Mouse (Mus musculus): ENCODE data around the gene Zfp59. TPM values are rescaled to one million over a fixed set of nuclear protein-coding genes. Genes with fewer than 3 reads are reported as not detected.

Zfp59 gene
- total and polyA plus RNA-seq, 3 experiments, result 4.6 to 6.9 TPM; not detected in 1

GRCm38 (mm10) chr7:27794566-27794965 lies 43.8 kb upstream of the Zfp59 start:
- Histone ChIP-seq H3K4me1 (ENCODE audit: control insufficient read depth in 1 of 2, insufficient read depth in 2 of 2, low read length in 2 of 2) (no peaks in the 10 kb centered on the region), H3K36me3 (ENCODE audit: control insufficient read depth in 1 of 2, insufficient read depth in 2 of 2, low read length in 2 of 2) (no peaks in the 10 kb centered on the region), H3K9me3 (replicated peaks; ENCODE audit: insufficient read depth, low read length) (no peaks in the 10 kb centered on the region), H3K4me3 (ENCODE audit: control insufficient read depth in 1 of 2, insufficient read depth in 1 of 2, low read depth in 2 of 2, low read length in 2 of 2) (no peak overlapping the region), H3K27ac (ENCODE audit: control insufficient read depth, low read depth, low read length) (no peak overlapping the region), H3K79me2 (ENCODE audit: control insufficient read depth, insufficient read depth, low read length, poor library complexity) (no peaks in the 10 kb centered on the region), H3K27me3 (ENCODE audit: control insufficient read depth in 1 of 2, insufficient read depth in 2 of 2, low read length in 2 of 2) (peaks cover 0 to 1% of the 10 kb centered on the region in 2 experiments; a peak in 2 of 4 replicates), H3K9ac (ENCODE audit: control insufficient read depth, low read depth, low read length, poor library complexity, severe bottlenecking) (no peak overlapping the region)
- DNase-seq (ENCODE audit: low read depth, low spot score), result no peak
- TF ChIP-seq NRF1 (IDR thresholded peaks at IDR 0.05; ENCODE audit: insufficient read depth, low read depth, low read length, poor library complexity, severe bottlenecking), result no peak
- TF ChIP-seq MAZ (IDR thresholded peaks at IDR 0.05; ENCODE audit: low read depth, low read length), result no peak

DNA sequence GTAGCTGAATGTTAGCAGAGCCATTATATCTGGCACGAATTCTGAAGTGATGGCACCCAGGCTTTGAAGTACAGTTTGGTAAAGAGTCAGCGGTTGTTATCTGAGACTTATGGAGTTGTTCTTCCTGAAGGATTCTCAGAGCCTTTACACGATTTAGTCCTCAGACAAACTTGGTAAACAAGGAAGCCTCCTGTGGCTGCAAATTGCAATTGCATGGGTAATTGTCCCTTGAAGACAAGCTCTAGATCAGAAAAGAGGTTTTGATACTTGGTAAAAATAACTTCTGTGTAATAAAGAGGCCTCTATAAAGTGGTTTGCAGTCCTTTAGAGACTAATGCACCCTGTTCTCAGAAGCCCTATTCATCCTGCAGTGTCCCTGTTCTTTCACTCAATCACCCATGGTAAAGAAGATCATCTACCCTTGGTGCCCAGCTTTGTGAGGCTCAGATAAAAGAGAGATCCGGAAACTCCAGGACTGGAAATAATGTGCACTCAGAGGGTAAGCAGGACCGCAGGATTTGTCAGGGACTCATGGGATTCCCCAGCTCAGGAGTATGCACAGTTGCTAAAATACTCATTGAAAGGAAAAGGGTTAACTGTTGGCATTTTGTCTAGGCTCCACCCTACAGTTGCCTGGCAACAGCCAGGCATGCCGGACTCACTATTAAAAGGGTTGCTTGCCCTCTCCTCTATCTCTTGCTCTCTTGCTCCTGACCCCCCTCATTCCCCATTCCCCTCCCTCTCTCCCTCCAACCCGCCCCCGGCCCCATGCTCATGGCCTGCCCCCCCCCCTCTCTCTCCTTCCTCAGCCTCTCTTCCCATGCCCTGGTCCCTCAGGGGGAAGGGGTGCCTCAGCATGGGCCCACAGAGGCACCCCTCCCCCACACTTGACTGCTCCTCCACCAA lies 40.2 kb upstream of the Zfp59 start:
- Histone ChIP-seq H3K79me2 (ENCODE audit: control insufficient read depth, insufficient read depth, low read length, poor library complexity) (no peaks in the 10 kb centered on the region), H3K27ac (ENCODE audit: control insufficient read depth, low read depth, low read length) (no peak overlapping the region), H3K36me3 (ENCODE audit: control insufficient read depth in 1 of 2, insufficient read depth in 2 of 2, low read length in 2 of 2) (no peaks in the 10 kb centered on the region), H3K4me1 (ENCODE audit: control insufficient read depth in 1 of 2, insufficient read depth in 2 of 2, low read length in 2 of 2) (no peaks in the 10 kb centered on the region), H3K27me3 (ENCODE audit: control insufficient read depth in 1 of 2, insufficient read depth in 2 of 2, low read length in 2 of 2) (no peaks in the 10 kb centered on the region; a peak in 1 of 4 replicates), H3K4me3 (ENCODE audit: control insufficient read depth in 1 of 2, insufficient read depth in 1 of 2, low read depth in 2 of 2, low read length in 2 of 2) (no peak overlapping the region), H3K9ac (ENCODE audit: control insufficient read depth, low read depth, low read length, poor library complexity, severe bottlenecking) (no peak overlapping the region), H3K9me3 (replicated peaks; ENCODE audit: insufficient read depth, low read length) (no peaks in the 10 kb centered on the region)
- TF ChIP-seq MXI1 (IDR thresholded peaks at IDR 0.05; ENCODE audit: low read depth, low read length) (no peak), TCF12 (IDR thresholded peaks at IDR 0.05; ENCODE audit: low read depth, low read length) (no peak), GATA1 (IDR thresholded peaks at IDR 0.05; ENCODE audit: low read depth, low read length) (no peak), TBP (IDR thresholded peaks at IDR 0.05; ENCODE audit: low read depth, low read length) (no peak), MEF2A (IDR thresholded peaks at IDR 0.05; ENCODE audit: extremely low read depth, insufficient replicate concordance, low read depth, low read length, poor library complexity, severe bottlenecking) (no peak), RCOR1 (IDR thresholded peaks at IDR 0.05; ENCODE audit: low read depth, low read length) (no peak)
- no peak for DNase-seq (ENCODE audit: low read depth, low spot score)

DNA sequence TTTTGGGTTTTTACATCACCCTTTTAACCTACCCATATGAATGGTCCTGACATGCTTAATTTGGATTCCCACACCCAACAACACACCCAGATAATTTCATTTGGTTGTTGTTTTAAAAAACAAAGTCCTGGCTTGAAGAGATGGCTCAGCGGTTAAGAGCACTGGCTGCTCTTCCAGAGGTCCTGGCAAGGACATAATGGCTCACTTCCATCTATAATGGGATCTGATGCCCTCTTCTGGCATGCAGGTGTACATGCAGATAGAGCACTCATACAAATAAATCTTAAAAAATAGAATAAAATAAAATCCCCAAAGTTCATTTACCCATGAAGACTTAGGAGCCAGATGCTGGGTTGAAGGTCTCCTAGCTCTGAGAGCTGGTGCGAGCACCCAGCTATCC lies 37.3 kb upstream of the Zfp59 start:
- TF ChIP-seq ZKSCAN1 (IDR thresholded peaks at IDR 0.05; ENCODE audit: low read depth, low read length), result 0 out of 2 replicates have a peak, but pooled peaks have one; percentile 20
- peak; percentile 5 to 55 (median 38); a peak in 4 of 6 replicates for TF ChIP-seq CTCF (IDR thresholded peaks at IDR 0.05 in 2 of 3, conservative IDR thresholded peaks at IDR 0.05 in 1 of 3; ENCODE audit: control insufficient read depth in 1 of 3, insufficient read depth in 1 of 3, low read depth in 2 of 3, low read length in 3 of 3, poor library complexity in 1 of 3, severe bottlenecking in 1 of 3)
- peak; percentile 40 for TF ChIP-seq RAD21 (IDR thresholded peaks at IDR 0.05; ENCODE audit: low read depth, low read length)
- TF ChIP-seq SMC3 (IDR thresholded peaks at IDR 0.05; ENCODE audit: low read depth, low read length), result peak; percentile 63
- no peak for TF ChIP-seq ELF1 (IDR thresholded peaks at IDR 0.05; ENCODE audit: low read depth, low read length)
- peak; percentile 38 for TF ChIP-seq ZC3H11A (IDR thresholded peaks at IDR 0.05; ENCODE audit: low read depth, low read length)
- no peak for TF ChIP-seq CHD1 (IDR thresholded peaks at IDR 0.05; ENCODE audit: low read depth, low read length)
- peaks cover 0 to 6% of the 10 kb centered on the region in 2 experiments; a peak in 2 of 4 replicates for H3K36me3 ChIP-seq (ENCODE audit: control insufficient read depth in 1 of 2, insufficient read depth in 2 of 2, low read length in 2 of 2)
- H3K9ac ChIP-seq (ENCODE audit: control insufficient read depth, low read depth, low read length, poor library complexity, severe bottlenecking), result no peak overlapping the region
- no peaks in the 10 kb centered on the region for H3K9me3 ChIP-seq (replicated peaks; ENCODE audit: insufficient read depth, low read length)
- H3K79me2 ChIP-seq (ENCODE audit: control insufficient read depth, insufficient read depth, low read length, poor library complexity), result peaks cover 11% of the 10 kb centered on the region
- no peaks in the 10 kb centered on the region for H3K4me1 ChIP-seq (ENCODE audit: control insufficient read depth in 1 of 2, insufficient read depth in 2 of 2, low read length in 2 of 2)
- peak; percentile 35 for DNase-seq (ENCODE audit: low read depth, low spot score)
- no peaks in the 10 kb centered on the region for H3K27me3 ChIP-seq (ENCODE audit: control insufficient read depth in 1 of 2, insufficient read depth in 2 of 2, low read length in 2 of 2)
- no peak overlapping the region for H3K4me3 ChIP-seq (ENCODE audit: control insufficient read depth in 1 of 2, insufficient read depth in 1 of 2, low read depth in 2 of 2, low read length in 2 of 2)
- H3K27ac ChIP-seq (ENCODE audit: control insufficient read depth, low read depth, low read length), result no peak overlapping the region

Measured in MEL (cell line).